Mouse (Mus musculus) adrenal gland, adult (tissue): ENCODE data around the gene Simc1.

Experiments used
- DNase-seq, 2 experiments: peaks; one replicate each; pipeline ENCODE4 v3.0.0; 2022 to 2023; ENCODE audit warnings: low spot score in 1 of 2; ENCODE audit not compliant: inconsistent age in 2 of 2

The Simc1 gene

GRCm38 (mm10) chr13:54527140-54527539 is 23.6 kb downstream of the Simc1 start:
- peak; percentile 64 to 81 for DNase-seq

- DNase-seq = no peak
Measured at GRCm38 (mm10) chr13:54532134-54532533, 28.6 kb downstream of the Simc1 start.

GRCm38 (mm10) chr13:54548036-54548435 is 44.5 kb downstream of the Simc1 start:
- DNase-seq = no peak

- no peak for DNase-seq
Measured at GRCm38 (mm10) chr13:54556176-54556575, 52.6 kb downstream of the Simc1 start.

- peak in 1 of 2 experiments; percentile 65 for DNase-seq
Measured at GRCm38 (mm10) chr13:54556796-54557195, 53.2 kb downstream of the Simc1 start.

GRCm38 (mm10) chr13:54557652-54558051 is 54.1 kb downstream of the Simc1 start:
- DNase-seq = no peak

GRCm38 (mm10) chr13:54559656-54560055 is 56.1 kb downstream of the Simc1 start:
- no peak for DNase-seq

- DNase-seq = no peak
Measured at GRCm38 (mm10) chr13:54560608-54561007, 57.0 kb downstream of the Simc1 start.

GRCm38 (mm10) chr13:54562562-54562961 is 59.0 kb downstream of the Simc1 start:
- DNase-seq = no peak

- DNase-seq = peak in 1 of 2 experiments; percentile 77
Measured at GRCm38 (mm10) chr13:54564232-54565200, 60.9 kb downstream of the Simc1 start.

GRCm38 (mm10) chr13:54565201-54565581 is 61.6 kb downstream of the Simc1 start, which contains the start of gene 4833439L19Rik:
Gene 4833439L19Rik (minus strand): TSS chr13:54565435.
- DNase-seq = peak; percentile 94 to 97

GRCm38 (mm10) chr13:54565594-54566345 is 62.2 kb downstream of the Simc1 start:
- DNase-seq = peak in 1 of 2 experiments; percentile 64

- DNase-seq = peak in 1 of 2 experiments; percentile 56
Measured at GRCm38 (mm10) chr13:54568380-54568779, 64.8 kb downstream of the Simc1 start.

- DNase-seq = peak in 1 of 2 experiments; percentile 47
Measured at GRCm38 (mm10) chr13:54569282-54569681, 65.7 kb downstream of the Simc1 start.

GRCm38 (mm10) chr13:54570736-54571135 is 67.2 kb downstream of the Simc1 start:
- peak; percentile 79 to 92 for DNase-seq

GRCm38 (mm10) chr13:54571637-54572036 is 68.1 kb downstream of the Simc1 start:
- peak; percentile 70 to 87 for DNase-seq

GRCm38 (mm10) chr13:54572621-54573020 is 69.0 kb downstream of the Simc1 start:
- no peak for DNase-seq

GRCm38 (mm10) chr13:54574854-54575481 is 71.4 kb downstream of the Simc1 start, which contains the start of gene Arl10:
Gene Arl10 (plus strand): TSS chr13:54575015.
- DNase-seq = peak; percentile 86 to 95

- DNase-seq = no peak
Measured at GRCm38 (mm10) chr13:54575489-54575888, 71.9 kb downstream of the Simc1 start.

- no peak for DNase-seq
Measured at GRCm38 (mm10) chr13:54577652-54578507, 74.3 kb downstream of the Simc1 start.
